Mouse (Mus musculus) MEL (cell line): ENCODE data around the gene Chd8. TPM values are rescaled to one million over a fixed set of nuclear protein-coding genes. Genes with fewer than 3 reads are reported as not detected.

Experiments used
- DNase-seq: peaks from one replicate; pipeline ENCODE4 v3.0.0; 2011; ENCODE audit warnings: low read depth, low spot score
- H3K27ac ChIP-seq: 2 replicates; pipeline ENCODE4 v1.5.1; 2012; ENCODE audit warnings: low read depth, mild to moderate bottlenecking, control low read depth, low read length, moderate library complexity; ENCODE audit not compliant: control insufficient read depth
- H3K27me3 ChIP-seq, 2 experiments: fragments of 150-350 bp in 1 of 2; sonication (generic) in 1 of 2; 2 replicates each; pipeline ENCODE4 v1.6.1; 2012; ENCODE audit warnings: low read length in 2 of 2, mild to moderate bottlenecking in 2 of 2, improper control_type of control experiment in 1 of 2, moderate library complexity in 1 of 2; ENCODE audit not compliant: insufficient read depth in 2 of 2, control insufficient read depth in 1 of 2
- H3K36me3 ChIP-seq, 2 experiments: 2 replicates each; pipeline ENCODE4 v1.6.1; 2012 to 2014; ENCODE audit warnings: low read length in 2 of 2, improper control_type of control experiment in 1 of 2, inconsistent platforms in 1 of 2, mild to moderate bottlenecking in 1 of 2; ENCODE audit not compliant: insufficient read depth in 2 of 2, control insufficient read depth in 1 of 2
- H3K4me1 ChIP-seq, 2 experiments: fragments of 150-350 bp in 1 of 2; sonication (generic) in 1 of 2; 2 replicates each; pipeline ENCODE4 v1.6.1; 2012; ENCODE audit warnings: low read length in 2 of 2, improper control_type of control experiment in 1 of 2, mild to moderate bottlenecking in 1 of 2; ENCODE audit not compliant: insufficient read depth in 2 of 2, control insufficient read depth in 1 of 2
- H3K4me3 ChIP-seq, 2 experiments: fragments of 150-350 bp in 1 of 2; sonication (generic) in 1 of 2; 2 replicates each; pipeline ENCODE4 v1.5.1; 2012; ENCODE audit warnings: low read depth in 2 of 2, low read length in 2 of 2, mild to moderate bottlenecking in 2 of 2, moderate library complexity in 2 of 2, control low read depth in 1 of 2, improper control_type of control experiment in 1 of 2; ENCODE audit not compliant: control insufficient read depth in 1 of 2, insufficient read depth in 1 of 2
- H3K79me2 ChIP-seq: 2 replicates; pipeline ENCODE4 v1.6.1; 2012; ENCODE audit warnings: mild to moderate bottlenecking, low read length, moderate library complexity; ENCODE audit not compliant: control insufficient read depth, poor library complexity, insufficient read depth
- H3K9ac ChIP-seq: 2 replicates; pipeline ENCODE4 v1.6.1; 2012; ENCODE audit warnings: low read depth, mild to moderate bottlenecking, control low read depth, low read length, moderate library complexity; ENCODE audit not compliant: control insufficient read depth, poor library complexity, severe bottlenecking
- H3K9me3 ChIP-seq: fragments of 150-350 bp; sonication (generic); replicated peaks from 2 replicates; pipeline ENCODE4 v1.6.1; 2012; ENCODE audit warnings: mild to moderate bottlenecking, low read length, improper control_type of control experiment, moderate library complexity; ENCODE audit not compliant: insufficient read depth
- BHLHE40 ChIP-seq: IDR thresholded peaks from 2 replicates; pipeline ENCODE4 v1.6.1; 2012; ENCODE audit warnings: low read depth, mild to moderate bottlenecking, inconsistent platforms, low read length, improper control_type of control experiment, borderline replicate concordance
- CHD1 ChIP-seq: IDR thresholded peaks from 2 replicates; pipeline ENCODE4 v1.6.1; 2012; ENCODE audit warnings: low read depth, mild to moderate bottlenecking, inconsistent platforms, low read length, improper control_type of control experiment
- E2F4 ChIP-seq: IDR thresholded peaks from 2 replicates; pipeline ENCODE4 v1.6.1; 2011; ENCODE audit warnings: low read depth, low read length, improper control_type of control experiment, borderline replicate concordance
- ELF1 ChIP-seq: IDR thresholded peaks from 2 replicates; pipeline ENCODE4 v1.6.1; 2014; ENCODE audit warnings: low read depth, mild to moderate bottlenecking, inconsistent platforms, low read length, improper control_type of control experiment, moderate library complexity
- ETS1 ChIP-seq: IDR thresholded peaks from 2 replicates; pipeline ENCODE4 v1.6.1; 2012; ENCODE audit warnings: low read depth, mild to moderate bottlenecking, inconsistent platforms, low read length, improper control_type of control experiment, moderate library complexity
- GABPA ChIP-seq: IDR thresholded peaks from 2 replicates; pipeline ENCODE4 v1.6.1; 2012; ENCODE audit warnings: low read depth, mild to moderate bottlenecking, inconsistent platforms, low read length, improper control_type of control experiment, moderate library complexity
- GATA1 ChIP-seq: IDR thresholded peaks from 2 replicates; pipeline ENCODE4 v1.6.1; 2011; ENCODE audit warnings: low read depth, low read length, improper control_type of control experiment
- MAFK ChIP-seq: IDR thresholded peaks from 2 replicates; pipeline ENCODE4 v1.6.1; 2011; ENCODE audit warnings: low read depth, mild to moderate bottlenecking, low read length, improper control_type of control experiment, borderline replicate concordance
- MAX ChIP-seq: IDR thresholded peaks from 2 replicates; pipeline ENCODE4 v1.6.1; 2011; ENCODE audit warnings: low read length, improper control_type of control experiment
- MAZ ChIP-seq: IDR thresholded peaks from 2 replicates; pipeline ENCODE4 v1.6.1; 2012; ENCODE audit warnings: low read depth, mild to moderate bottlenecking, inconsistent platforms, low read length, improper control_type of control experiment
- MEF2A ChIP-seq: IDR thresholded peaks from 2 replicates; pipeline ENCODE4 v1.6.1; 2014; ENCODE audit warnings: low read depth, mild to moderate bottlenecking, inconsistent platforms, low read length, improper control_type of control experiment; ENCODE audit not compliant: poor library complexity, insufficient replicate concordance, severe bottlenecking; ENCODE audit errors: extremely low read depth
- POLR2A ChIP-seq, 2 experiments: IDR thresholded peaks; 2 replicates each; pipeline ENCODE4 v1.6.1; 2011 to 2012; ENCODE audit warnings: low read length in 2 of 2, mild to moderate bottlenecking in 2 of 2, control low read depth in 1 of 2, improper control_type of control experiment in 1 of 2, low read depth in 1 of 2, moderate library complexity in 1 of 2; ENCODE audit not compliant: control insufficient read depth in 1 of 2, insufficient read depth in 1 of 2, poor library complexity in 1 of 2
- POLR2AphosphoS5 ChIP-seq: IDR thresholded peaks from 2 replicates; pipeline ENCODE4 v1.6.1; 2012; ENCODE audit warnings: low read depth, borderline replicate concordance, mild to moderate bottlenecking, inconsistent platforms, low read length, moderate library complexity, mixed read lengths
- RAD21 ChIP-seq: IDR thresholded peaks from 2 replicates; pipeline ENCODE4 v1.6.1; 2011; ENCODE audit warnings: mild to moderate bottlenecking, low read depth, low read length, improper control_type of control experiment
- RCOR1 ChIP-seq: IDR thresholded peaks from 2 replicates; pipeline ENCODE4 v1.6.1; 2012; ENCODE audit warnings: low read depth, mild to moderate bottlenecking, inconsistent platforms, low read length, improper control_type of control experiment
- SMC3 ChIP-seq: IDR thresholded peaks from 2 replicates; pipeline ENCODE4 v1.6.1; 2011; ENCODE audit warnings: low read depth, low read length, improper control_type of control experiment
- TAL1 ChIP-seq: IDR thresholded peaks from 2 replicates; pipeline ENCODE4 v1.6.1; 2012; ENCODE audit warnings: mild to moderate bottlenecking, inconsistent platforms, low read length, moderate library complexity, mixed read lengths
- USF1 ChIP-seq: IDR thresholded peaks from 2 replicates; pipeline ENCODE4 v1.6.1; 2014; ENCODE audit warnings: low read depth, mild to moderate bottlenecking, inconsistent platforms, low read length, improper control_type of control experiment, moderate library complexity
- USF2 ChIP-seq, 2 experiments: IDR thresholded peaks; 2 replicates each; pipeline ENCODE4 v1.6.1; 2011 to 2012; ENCODE audit warnings: improper control_type of control experiment in 2 of 2, low read length in 2 of 2, borderline replicate concordance in 1 of 2, inconsistent platforms in 1 of 2, low read depth in 1 of 2, mild to moderate bottlenecking in 1 of 2; ENCODE audit not compliant: insufficient read depth in 1 of 2
- ZNF384 ChIP-seq: IDR thresholded peaks from 2 replicates; pipeline ENCODE4 v1.6.1; 2012; ENCODE audit warnings: low read depth, mild to moderate bottlenecking, inconsistent platforms, low read length, improper control_type of control experiment
- polyA plus RNA-seq, 2 experiments: library from polyadenylated mRNA; stranded (reverse) in 1 of 2; unstranded in 1 of 2; fragments of >175 nt in 1 of 2; fragments of >200 nt in 1 of 2; gene quantifications; 2 replicates each; pipeline versions ENCODE4 v1.2.1 to v1.2.4; 2012; ENCODE audit warnings: low replicate concordance in 2 of 2, low read depth in 1 of 2; ENCODE audit not compliant: insufficient read length in 2 of 2, insufficient read depth in 1 of 2, missing spikeins in 1 of 2
- total RNA-seq: library from RNA; depleted of rRNA; stranded (reverse); fragments of 300-350 nt; gene quantifications from 2 replicates; pipeline ENCODE4 v1.2.3, GENCODE M21; 2012

Gene Chd8
- total and polyA plus RNA-seq, 3 experiments = 46.5 to 85.6 (median 73.5) TPM

DNA sequence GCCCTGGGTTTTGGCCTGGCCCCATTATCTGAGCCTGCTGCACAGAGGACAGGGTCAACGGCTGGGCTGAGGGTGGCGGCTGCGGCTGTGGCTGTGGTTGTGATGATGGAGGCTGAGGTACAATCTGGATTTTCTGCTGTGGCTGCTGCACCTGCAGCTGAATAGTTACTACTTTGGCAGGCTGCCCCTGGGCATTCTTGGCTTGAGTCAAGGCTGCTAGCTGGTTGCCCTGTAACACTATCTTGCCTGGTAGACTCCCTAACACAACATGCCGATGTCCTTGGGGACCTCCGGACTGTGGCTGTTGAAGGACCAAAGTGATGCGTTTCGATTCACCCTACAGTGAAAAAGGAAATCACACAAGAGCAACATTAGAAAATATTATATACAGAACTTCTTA, 22.4 kb downstream of the Chd8 start:
- no peak for TF ChIP-seq GATA1
- TF ChIP-seq POLR2AphosphoS5 = no peak
- no peak for TF ChIP-seq SMC3
- TF ChIP-seq BHLHE40 = no peak
- TF ChIP-seq MAZ = no peak
- TF ChIP-seq MAFK = no peak
- TF ChIP-seq RAD21 = no peak
- TF ChIP-seq ZNF384 = no peak
- TF ChIP-seq ETS1 = no peak
- no peak for TF ChIP-seq USF1
- TF ChIP-seq POLR2A (IDR thresholded peaks at IDR 0.05; ENCODE audit: control insufficient read depth in 1 of 2, insufficient read depth in 1 of 2, low read depth in 1 of 2, low read length in 2 of 2, poor library complexity in 1 of 2) = no peak
- no peak for TF ChIP-seq MAX
- no peak for TF ChIP-seq CHD1
- TF ChIP-seq TAL1 = no peak
- no peak for TF ChIP-seq USF2 (IDR thresholded peaks at IDR 0.05; ENCODE audit: borderline replicate concordance in 1 of 2, insufficient read depth in 1 of 2, low read depth in 1 of 2, low read length in 2 of 2)
- TF ChIP-seq MEF2A = no peak
- no peak for TF ChIP-seq E2F4
- no peak for TF ChIP-seq ELF1
- no peak for TF ChIP-seq RCOR1
- Histone ChIP-seq H3K27ac (no peak overlapping the region), H3K4me3 (no peak overlapping the region), H3K4me1 (peaks cover 6 to 19% of the 10 kb centered on the region in 2 experiments), H3K36me3 (peaks cover 20 to 24% of the 10 kb centered on the region in 2 experiments), H3K9ac (no peak overlapping the region), H3K9me3 (no peaks in the 10 kb centered on the region), H3K79me2 (peaks cover 10% of the 10 kb centered on the region), H3K27me3 (no peaks in the 10 kb centered on the region)
- no peak for DNase-seq

- H3K27me3 ChIP-seq = no peaks in the 10 kb centered on the region
- H3K36me3 ChIP-seq = peaks cover 14 to 22% of the 10 kb centered on the region in 2 experiments
- peaks cover under 1% of the 10 kb centered on the region; the same call in 1 of the 2 replicates for H3K79me2 ChIP-seq
- H3K4me3 ChIP-seq = no peak overlapping the region
- H3K9me3 ChIP-seq = no peaks in the 10 kb centered on the region
- no peak overlapping the region for H3K9ac ChIP-seq
- H3K27ac ChIP-seq = no peak overlapping the region
- no peak for TF ChIP-seq SMC3
- TF ChIP-seq GABPA = no peak
- no peak for TF ChIP-seq POLR2A (IDR thresholded peaks at IDR 0.05; ENCODE audit: control insufficient read depth in 1 of 2, insufficient read depth in 1 of 2, low read depth in 1 of 2, low read length in 2 of 2, poor library complexity in 1 of 2)
- TF ChIP-seq ETS1 = no peak
- TF ChIP-seq RCOR1 = no peak
- H3K4me1 ChIP-seq = peaks cover 6 to 13% of the 10 kb centered on the region in 2 experiments
- peak; percentile 21 for DNase-seq
Measured at GRCm38 (mm10) chr14:52232249-52232648, 25.3 kb downstream of the Chd8 start.
